Mouse (Mus musculus) ovary, adult 10 weeks (tissue): ENCODE measurements around the gene Btbd35f3. TPM values are rescaled to one million over a fixed set of nuclear protein-coding genes. Genes with fewer than 3 reads are reported as not detected.

ENCODE experiments used
- polyA plus RNA-seq: library from polyadenylated mRNA; stranded (reverse); fragments of 350-450 nt; fragmentation: Illumina TruSeq; extraction: RNeasy Lipid Tissue Mini Kit (QIAGEN cat#74804); gene quantifications from one replicate; pipeline ENCODE4 v1.2.3, GENCODE M21; 2014

Btbd35f3 gene
- polyA plus RNA-seq, result not detected

DNA sequence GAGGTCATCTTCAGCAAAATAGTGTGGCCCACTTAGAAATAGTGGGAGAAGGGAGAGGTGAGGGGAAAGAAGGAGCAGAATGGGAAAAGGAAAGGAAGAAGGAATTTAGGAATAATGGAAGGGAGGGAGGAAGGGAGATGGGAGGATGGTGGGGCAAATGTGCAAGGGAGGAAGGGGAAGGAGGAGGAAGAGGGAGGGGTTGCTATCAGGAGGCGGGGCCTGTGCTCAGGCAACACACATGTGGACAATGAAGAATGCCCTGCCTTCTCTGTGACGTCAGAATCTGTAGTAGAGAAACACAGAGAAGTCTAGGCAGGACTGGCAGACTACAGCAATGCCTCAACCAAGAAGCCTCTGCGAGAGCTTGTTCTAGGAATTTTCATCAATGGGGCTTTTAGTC lies at the start of gene Btbd35f3:
Btbd35f3 (plus strand) TSS at position 301 of the 400 bp plus-strand sequence.

Other genes with a start within 250 kb of the Btbd35f3 start
- gene Btbd35f16, start 80.7 kb upstream of the Btbd35f3 start, polyA plus RNA-seq, result not detected
- gene Btbd35f28, start 158.9 kb downstream of the Btbd35f3 start, polyA plus RNA-seq, result not detected